Mouse (Mus musculus): Measurements from ENCODE around the gene Skap1. TPM values are rescaled to one million over a fixed set of nuclear protein-coding genes. Genes with fewer than 3 reads are reported as not detected.
A peak's percentile ranks its signal among the peaks of the same experiment; 100 is the strongest.
"Not testable (repeated sequence)": the region's sequence is repeated elsewhere in the genome, so short reads cannot be mapped to it uniquely, and the experiment has no call there.

Skap1 gene
- total RNA-seq, 2 experiments from 2014 or later = 2.3 TPM; not detected in 1

GRCm38 (mm10) chr11:96696168-96696727 lies 231.9 kb downstream of the Skap1 start:
- no peak for DNase-seq

DNA sequence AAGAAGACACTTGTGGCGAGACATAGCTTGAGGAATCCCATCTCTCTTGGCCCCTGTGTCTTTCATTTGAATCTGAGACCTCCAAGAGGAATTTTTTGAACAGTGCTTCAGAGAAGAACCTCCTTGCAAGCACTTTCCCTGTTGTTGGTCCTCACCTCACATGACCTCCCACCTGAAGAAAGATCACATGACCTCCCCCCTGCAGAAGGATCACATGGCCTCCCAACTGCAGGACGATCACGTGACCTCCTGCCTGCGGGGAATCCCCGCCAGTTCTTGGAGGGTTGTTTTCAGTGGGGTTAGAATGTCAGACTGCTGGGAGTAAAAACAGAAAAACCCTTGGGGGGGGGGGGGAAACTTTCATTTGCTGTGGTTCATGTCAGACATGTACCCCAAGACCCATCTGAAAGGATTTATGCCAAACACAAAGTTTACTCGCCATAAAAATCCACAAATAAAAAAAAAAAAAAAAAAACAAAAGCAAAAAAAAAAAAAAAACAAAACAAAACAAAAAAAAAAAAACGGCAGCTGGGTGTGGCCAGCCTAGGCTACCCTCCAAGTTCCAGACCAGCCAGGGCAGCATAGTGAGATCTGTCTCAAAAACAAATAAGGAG lies 232.6 kb downstream of the Skap1 start:
- peak; percentile 4 for DNase-seq

- no peak for DNase-seq
Measured at GRCm38 (mm10) chr11:96697467-96697866, 233.1 kb downstream of the Skap1 start.

GRCm38 (mm10) chr11:96703813-96704212 lies 239.4 kb downstream of the Skap1 start:
- DNase-seq = no peak

DNA sequence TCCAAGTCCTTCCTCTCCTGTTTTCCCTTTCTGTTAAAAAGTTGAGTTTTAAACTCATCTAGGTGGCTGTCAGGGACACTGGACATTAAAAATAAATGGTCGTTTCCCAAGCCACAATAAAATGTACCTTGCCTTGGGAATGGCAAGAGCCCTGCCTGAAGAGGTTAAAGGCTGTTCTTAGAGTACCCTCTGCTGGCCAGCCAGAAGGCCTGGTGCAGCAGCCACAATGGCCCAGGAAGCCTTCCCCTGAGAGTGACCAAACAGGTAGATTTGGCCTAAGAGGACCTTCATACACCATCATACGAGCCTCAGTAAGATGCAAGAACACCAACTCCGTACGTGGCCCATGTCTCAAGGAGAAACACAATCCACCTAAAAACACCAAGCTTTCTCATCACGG lies 246.9 kb downstream of the Skap1 start:
- DNase-seq = no peak

DNA sequence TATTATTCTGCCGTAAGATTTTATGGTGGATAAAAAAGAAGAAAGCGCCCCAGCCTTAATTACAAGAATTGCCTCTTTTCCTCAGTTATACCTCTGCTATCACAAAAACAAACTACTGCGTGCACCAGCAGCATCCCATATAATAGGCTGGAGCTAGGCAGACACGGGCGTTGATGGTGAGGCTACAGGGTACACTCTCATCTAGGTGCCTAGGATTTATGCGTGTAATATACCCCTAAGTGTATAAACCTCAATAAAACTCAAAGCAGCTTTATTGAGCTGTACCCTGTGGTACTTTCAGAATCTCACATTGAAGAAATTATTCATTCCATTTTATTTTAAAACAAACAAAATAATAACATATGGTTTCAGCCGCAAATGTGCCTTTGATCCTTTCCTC lies 247.3 kb downstream of the Skap1 start:
- DNase-seq = no peak

- DNase-seq = no peak
Measured at GRCm38 (mm10) chr11:96713210-96714005, 249.0 kb downstream of the Skap1 start.

DNA sequence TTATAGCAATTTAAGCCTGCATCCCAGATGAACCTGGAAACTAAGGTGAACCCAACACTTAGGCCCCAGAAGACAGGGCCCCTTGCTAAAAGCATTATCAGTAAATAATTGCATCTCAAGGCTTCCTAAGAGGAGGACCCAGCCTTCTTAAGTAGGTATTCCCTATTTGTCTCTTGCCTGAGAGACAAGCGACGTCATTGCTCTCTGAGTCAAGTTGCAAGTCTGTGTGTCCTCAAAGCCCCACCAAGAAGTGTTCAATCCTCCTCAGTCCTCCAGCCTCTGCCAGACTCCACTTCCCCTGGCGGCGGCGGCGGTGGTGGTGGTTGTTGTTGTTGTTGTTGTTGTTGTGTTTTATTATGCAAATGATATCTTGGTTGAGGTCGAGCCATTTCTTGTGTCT lies 249.6 kb downstream of the Skap1 start:
- DNase-seq = no peak

DNA sequence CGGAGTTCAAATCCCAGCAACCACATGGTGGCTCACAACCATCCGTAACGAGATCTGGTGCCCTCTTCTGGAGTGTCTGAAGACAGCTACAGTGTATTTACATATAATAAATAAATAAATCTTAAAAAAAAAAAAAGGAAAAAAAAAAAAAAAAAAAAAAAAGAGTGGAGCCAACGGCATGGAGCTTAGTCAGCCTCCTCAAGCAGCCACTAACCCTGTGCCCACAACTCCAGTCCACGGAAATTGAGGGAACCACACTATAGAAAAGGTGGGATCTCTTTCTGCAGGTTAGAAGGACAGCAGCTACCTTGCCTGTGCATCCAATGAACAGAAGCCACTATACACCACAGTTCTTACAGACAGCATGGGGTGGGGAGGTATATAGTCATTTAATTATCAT lies 250.8 kb downstream of the Skap1 start:
- DNase-seq = not testable (repeated sequence)

- no peak for DNase-seq
Measured at GRCm38 (mm10) chr11:96718609-96719008, 254.2 kb downstream of the Skap1 start.

GRCm38 (mm10) chr11:96725833-96726232 lies 261.4 kb downstream of the Skap1 start:
- DNase-seq = no peak

DNA sequence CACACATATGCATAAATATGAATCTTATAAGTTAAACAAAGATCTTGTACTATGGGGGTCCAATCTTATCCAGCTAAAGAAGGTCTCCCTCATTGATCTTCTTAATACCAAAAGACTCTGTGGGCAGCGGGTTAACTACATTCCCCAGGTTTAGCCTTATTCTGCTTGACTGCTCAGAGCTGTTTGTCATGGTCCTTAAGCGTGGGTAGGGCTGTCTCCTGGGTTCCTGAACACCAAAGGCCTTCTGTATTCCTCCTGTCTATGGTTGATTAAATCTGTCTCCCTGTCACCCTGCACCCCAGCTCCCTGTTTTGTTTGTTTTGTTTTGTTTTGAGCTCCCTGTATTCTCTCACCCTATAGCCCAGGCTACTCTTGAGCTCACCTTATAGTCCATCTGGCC lies 264.2 kb downstream of the Skap1 start:
- DNase-seq = no peak

- no peak for DNase-seq
Measured at GRCm38 (mm10) chr11:96729462-96729861, 265.1 kb downstream of the Skap1 start.

DNA sequence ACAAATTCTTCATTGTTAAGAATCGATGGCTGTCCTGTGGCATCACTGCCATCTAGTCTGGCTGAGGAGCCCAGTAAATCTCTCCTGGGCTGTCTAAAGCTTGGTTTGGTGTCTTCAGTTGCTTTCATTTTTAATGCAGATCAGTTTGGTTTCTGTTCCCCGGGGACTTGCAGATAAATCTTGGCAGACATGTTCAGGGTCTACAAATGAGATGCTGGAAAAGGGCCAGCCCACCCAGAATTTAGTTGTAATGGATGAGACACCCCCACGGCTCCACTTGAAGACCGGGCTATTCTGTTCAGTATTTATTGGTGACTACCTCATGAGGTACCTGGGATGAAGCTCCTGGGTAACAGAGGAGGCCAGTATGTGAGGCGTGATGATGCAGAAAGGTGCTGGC lies 265.9 kb downstream of the Skap1 start:
- DNase-seq = no peak

GRCm38 (mm10) chr11:96732657-96733056 lies 268.3 kb downstream of the Skap1 start:
- DNase-seq = no peak

GRCm38 (mm10) chr11:96735908-96736307 lies 271.5 kb downstream of the Skap1 start:
- DNase-seq = peak; percentile 22 to 53

DNA sequence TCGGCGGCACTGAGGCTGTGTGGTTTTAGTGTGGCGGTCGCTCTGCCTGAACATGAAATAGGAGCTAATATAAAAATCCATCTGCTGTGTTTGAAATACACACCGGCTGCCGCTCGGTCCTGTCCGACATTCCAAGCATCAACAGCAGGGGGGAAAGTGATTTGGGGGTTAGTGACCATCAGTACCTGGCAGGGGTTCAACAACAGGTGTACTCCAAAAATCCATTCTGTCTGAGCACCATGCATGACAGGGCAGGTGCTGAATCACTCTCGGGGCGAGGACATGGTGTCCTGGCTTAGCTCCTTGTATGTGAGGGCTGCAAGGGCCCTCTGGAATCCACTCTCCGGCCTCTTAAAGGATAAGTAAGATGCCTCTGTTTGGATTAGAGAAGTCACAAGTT lies 272.0 kb downstream of the Skap1 start:
- no peak for DNase-seq

- DNase-seq = no peak
Measured at GRCm38 (mm10) chr11:96737673-96738471, 273.5 kb downstream of the Skap1 start.

DNA sequence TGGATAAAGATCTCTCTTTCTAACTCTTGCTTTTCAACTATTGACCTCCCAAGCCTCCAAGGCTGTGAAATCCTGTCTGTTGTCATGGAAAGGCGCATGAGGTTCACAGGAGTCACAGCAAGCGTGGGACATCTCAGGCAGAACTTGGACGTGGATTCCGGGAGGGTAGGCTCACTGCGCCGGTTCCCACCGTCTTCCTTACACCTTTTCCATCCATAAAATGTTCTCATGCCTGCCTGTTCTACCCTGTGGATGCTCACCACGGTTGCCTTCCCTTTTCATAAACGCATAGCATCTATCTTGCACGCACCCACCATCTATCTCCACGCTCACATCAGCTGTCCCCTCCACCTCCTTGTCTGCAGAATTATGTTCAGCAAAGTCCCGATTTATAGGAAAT lies 276.4 kb downstream of the Skap1 start:
- DNase-seq = no peak

- no peak for DNase-seq
Measured at GRCm38 (mm10) chr11:96741995-96742394, 277.6 kb downstream of the Skap1 start.

DNA sequence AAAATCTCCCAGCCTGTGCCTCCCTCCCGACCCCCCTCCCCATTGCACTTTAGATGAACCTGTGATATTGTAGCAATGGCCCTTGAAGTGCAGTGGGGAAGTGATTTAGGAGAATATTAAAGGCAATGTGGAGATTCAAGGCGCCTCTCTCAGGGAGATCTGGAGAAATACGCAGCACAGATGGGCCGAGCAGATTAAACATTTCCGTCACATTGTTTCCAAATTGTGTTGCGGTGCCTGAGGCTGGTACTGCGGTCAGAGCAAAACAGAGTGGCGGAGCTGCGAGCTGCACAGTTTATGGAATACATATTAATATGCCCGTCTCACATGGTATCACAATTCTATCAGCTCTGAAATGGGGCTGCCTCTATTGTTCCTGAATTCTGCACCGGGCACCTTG lies 278.6 kb downstream of the Skap1 start:
- no peak for DNase-seq

GRCm38 (mm10) chr11:96743891-96744290 lies 279.5 kb downstream of the Skap1 start:
- DNase-seq = no peak

DNA sequence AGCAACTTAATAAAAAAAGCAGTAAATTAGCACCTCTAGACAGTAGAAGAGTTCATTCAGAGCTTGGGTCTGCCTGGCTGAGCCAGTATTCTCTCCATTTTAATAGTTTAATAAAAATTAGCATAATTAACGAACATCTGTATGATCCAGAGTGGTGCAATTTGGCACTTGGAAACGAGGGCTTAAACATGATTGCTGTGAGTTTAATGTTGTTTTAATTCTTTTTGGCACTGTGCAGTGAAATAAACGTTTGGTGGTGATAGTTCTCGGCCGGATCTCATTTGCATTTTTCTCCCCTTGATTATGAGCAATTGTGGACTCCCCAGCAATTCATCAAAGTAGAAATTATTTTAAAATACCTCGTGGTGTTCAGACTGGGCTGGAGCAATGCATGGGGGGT lies 282.3 kb downstream of the Skap1 start:
- DNase-seq = no peak
